Mouse (Mus musculus) liver, embryonic 15.5 days (tissue): Measurements from ENCODE around the gene Ndufs2. TPM values are rescaled to one million over a fixed set of nuclear protein-coding genes. Genes with fewer than 3 reads are reported as not detected.

Source experiments
- ATAC-seq: fragments of 200-750 bp; cut with Nextera tagmentation; 2 replicates; pipeline ENCODE4 v1.8.0; 2017; ENCODE audit warnings: moderate number of reproducible peaks, mild to moderate bottlenecking, moderate library complexity; ENCODE audit not compliant: insufficient read depth
- H3K27ac ChIP-seq: fragments of 300-500 bp; sonication (generic); replicated peaks from 2 replicates; pipeline ENCODE4 v1.5.1; 2015; ENCODE audit warnings: mild to moderate bottlenecking, inconsistent platforms
- H3K27me3 ChIP-seq: fragments of 300-500 bp; sonication (generic); 2 replicates; pipeline ENCODE4 v1.6.1; 2015; ENCODE audit warnings: mild to moderate bottlenecking, inconsistent platforms
- H3K36me3 ChIP-seq: fragments of 300-500 bp; sonication (generic); replicated peaks from 2 replicates; pipeline ENCODE4 v1.6.1; 2015; ENCODE audit warnings: moderate library complexity, mild to moderate bottlenecking, inconsistent platforms
- H3K4me1 ChIP-seq: fragments of 300-500 bp; sonication (generic); replicated peaks from 2 replicates; pipeline ENCODE4 v1.6.1; 2015; ENCODE audit warnings: inconsistent platforms
- H3K4me2 ChIP-seq: fragments of 300-500 bp; sonication (generic); 2 replicates; pipeline ENCODE4 v1.6.1; 2015; ENCODE audit warnings: moderate library complexity, mild to moderate bottlenecking, inconsistent platforms
- H3K4me3 ChIP-seq: fragments of 300-500 bp; sonication (generic); replicated peaks from 2 replicates; pipeline ENCODE4 v1.5.1; 2015; ENCODE audit warnings: mild to moderate bottlenecking, inconsistent platforms
- H3K9ac ChIP-seq: fragments of 300-500 bp; sonication (generic); 2 replicates; pipeline ENCODE4 v1.6.1; 2015; ENCODE audit warnings: moderate library complexity, mild to moderate bottlenecking, inconsistent platforms
- H3K9me3 ChIP-seq: fragments of 300-500 bp; sonication (generic); replicated peaks from 2 replicates; pipeline ENCODE4 v1.6.1; 2016; ENCODE audit warnings: inconsistent platforms
- WGBS: fragments of 180-500 bp; shearing (Covaris S2); methylation state at CpG from one replicate; pipeline ENCODE4 v1.1.7; 2015; ENCODE audit warnings: mixed read lengths; ENCODE audit not compliant: insufficient replicate concordance; 5-methylcytosine and 5-hydroxymethylcytosine counted together
- polyA plus RNA-seq: library from polyadenylated mRNA; unstranded; fragments of >200 nt; fragmentation: Nextera tagmentation; extraction: Ambion mirVana; gene quantifications from 2 replicates; pipeline ENCODE4 v1.2.1, GENCODE M21; 2015

Gene Ndufs2
- polyA plus RNA-seq, 1 experiment from 2014 or later: 137 TPM

GRCm38 (mm10) chr1:171213801-171214496, 37.2 kb downstream of the Ndufs2 start, which contains the start of gene Nr1i3:
Nr1i3 (plus strand) TSS chr1:171213970.
- H3K27me3 ChIP-seq: peaks cover 23% of the 10 kb centered on the region
- no peak within 1 kb of the TSS for H3K4me3 ChIP-seq
- ATAC-seq: no peak
- H3K9me3 ChIP-seq: no peaks in the 10 kb centered on the region
- WGBS: 65% methylated on average over 10 of the region's 10 CpGs
- H3K9ac ChIP-seq: no peak within 1 kb of the TSS
- H3K4me1 ChIP-seq: peaks cover 16% of the 10 kb centered on the region; the same call in 1 of the 2 replicates
- H3K4me2 ChIP-seq: no peak within 1 kb of the TSS
- H3K36me3 ChIP-seq: peaks cover 10% of the 10 kb centered on the region
- H3K27ac ChIP-seq: no peak within 1 kb of the TSS; the same call in 1 of the 2 replicates

GRCm38 (mm10) chr1:171212854-171213253, 38.3 kb downstream of the Ndufs2 start:
- peak; percentile 53 for ATAC-seq
- Histone ChIP-seq H3K27ac (no peak overlapping the region; the same call in 1 of the 2 replicates), H3K9ac (no peak overlapping the region), H3K4me2 (no peak overlapping the region), H3K4me3 (no peak overlapping the region), H3K9me3 (no peaks in the 10 kb centered on the region), H3K27me3 (peaks cover 23% of the 10 kb centered on the region), H3K4me1 (peaks cover 16% of the 10 kb centered on the region; the same call in 1 of the 2 replicates), H3K36me3 (0 out of 2 replicates have a peak, but pooled peaks cover 2% of the 10 kb centered on the region)
- WGBS: 40% methylated on average over 3 of the region's 3 CpGs

- 4% methylated on average over 4 of the region's 4 CpGs for WGBS
- Histone ChIP-seq H3K36me3 (no peaks in the 10 kb centered on the region), H3K9ac (no peak overlapping the region), H3K9me3 (no peaks in the 10 kb centered on the region), H3K4me3 (no peak overlapping the region), H3K4me2 (no peak overlapping the region), H3K27me3 (peaks cover 22% of the 10 kb centered on the region), H3K27ac (no peak overlapping the region), H3K4me1 (peaks cover 6% of the 10 kb centered on the region; the same call in 1 of the 2 replicates)
- no peak for ATAC-seq
Measured at GRCm38 (mm10) chr1:171209409-171209808, 41.8 kb downstream of the Ndufs2 start.

DNA sequence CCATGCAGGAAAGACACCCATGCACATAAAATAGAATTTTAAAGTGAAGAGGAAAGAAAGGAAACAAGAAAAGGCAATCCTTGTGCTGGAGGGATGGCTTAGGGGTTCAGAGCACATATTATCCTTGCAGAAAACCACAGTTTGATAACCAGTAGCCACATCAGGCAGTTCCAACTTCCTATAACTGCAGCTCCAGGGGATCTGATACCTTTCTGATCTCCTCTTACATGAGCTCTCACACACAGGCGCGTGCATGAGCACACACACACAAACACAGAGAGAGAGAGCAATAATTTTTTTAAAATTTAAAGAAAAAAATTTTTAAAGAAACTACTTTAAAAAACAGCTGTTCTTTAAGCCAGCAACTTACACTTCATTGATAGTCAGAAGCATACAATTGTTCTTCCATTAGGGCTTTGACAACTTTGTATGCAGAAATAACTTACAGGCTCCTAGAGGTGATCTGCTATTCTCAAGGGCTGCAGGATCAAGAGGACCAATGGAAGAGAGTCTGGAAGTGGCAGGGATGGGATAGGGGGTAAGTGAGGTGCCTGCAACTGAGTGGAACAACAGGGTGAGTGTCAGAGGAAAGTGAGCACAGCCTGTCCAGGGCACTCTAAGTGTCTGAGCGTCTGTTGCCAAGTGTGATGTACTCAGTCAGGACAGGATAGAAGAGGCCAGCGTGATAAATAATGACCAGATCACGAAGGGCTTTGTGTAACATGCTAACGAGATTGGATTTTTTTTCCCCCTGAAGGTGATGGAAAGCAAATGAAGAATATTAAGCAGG, 45.3 kb downstream of the Ndufs2 start:
- Histone ChIP-seq H3K36me3 (no peaks in the 10 kb centered on the region), H3K4me2 (no peak overlapping the region), H3K27me3 (peaks cover 12% of the 10 kb centered on the region; the same call in 1 of the 2 replicates), H3K27ac (no peak overlapping the region), H3K9me3 (no peaks in the 10 kb centered on the region), H3K4me3 (no peak overlapping the region), H3K9ac (no peak overlapping the region), H3K4me1 (no peaks in the 10 kb centered on the region)
- WGBS: 46% methylated on average over 6 of the region's 6 CpGs
- no peak for ATAC-seq

DNA sequence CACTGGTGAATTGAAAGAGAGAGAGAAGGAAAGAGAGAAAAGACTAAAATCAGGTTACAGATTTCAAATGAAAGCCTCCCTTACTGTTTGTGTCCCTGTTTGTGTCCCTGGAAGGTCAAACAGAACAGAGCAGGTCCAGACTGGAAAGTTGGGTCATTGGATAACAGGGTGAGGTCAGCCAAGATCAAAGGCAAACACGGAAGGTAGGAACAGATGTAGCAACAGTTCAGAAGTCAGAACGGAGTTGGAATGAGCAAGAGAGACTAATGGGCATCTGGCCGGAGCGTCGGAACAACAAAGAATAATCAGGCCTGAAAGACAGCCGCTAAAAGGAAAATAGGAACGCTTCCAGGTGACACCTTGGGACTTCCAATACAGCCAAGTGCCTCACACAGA, 46.9 kb downstream of the Ndufs2 start:
- WGBS: 60% methylated on average over 7 of the region's 7 CpGs
- H3K27me3 ChIP-seq: peaks cover 1% of the 10 kb centered on the region

DNA sequence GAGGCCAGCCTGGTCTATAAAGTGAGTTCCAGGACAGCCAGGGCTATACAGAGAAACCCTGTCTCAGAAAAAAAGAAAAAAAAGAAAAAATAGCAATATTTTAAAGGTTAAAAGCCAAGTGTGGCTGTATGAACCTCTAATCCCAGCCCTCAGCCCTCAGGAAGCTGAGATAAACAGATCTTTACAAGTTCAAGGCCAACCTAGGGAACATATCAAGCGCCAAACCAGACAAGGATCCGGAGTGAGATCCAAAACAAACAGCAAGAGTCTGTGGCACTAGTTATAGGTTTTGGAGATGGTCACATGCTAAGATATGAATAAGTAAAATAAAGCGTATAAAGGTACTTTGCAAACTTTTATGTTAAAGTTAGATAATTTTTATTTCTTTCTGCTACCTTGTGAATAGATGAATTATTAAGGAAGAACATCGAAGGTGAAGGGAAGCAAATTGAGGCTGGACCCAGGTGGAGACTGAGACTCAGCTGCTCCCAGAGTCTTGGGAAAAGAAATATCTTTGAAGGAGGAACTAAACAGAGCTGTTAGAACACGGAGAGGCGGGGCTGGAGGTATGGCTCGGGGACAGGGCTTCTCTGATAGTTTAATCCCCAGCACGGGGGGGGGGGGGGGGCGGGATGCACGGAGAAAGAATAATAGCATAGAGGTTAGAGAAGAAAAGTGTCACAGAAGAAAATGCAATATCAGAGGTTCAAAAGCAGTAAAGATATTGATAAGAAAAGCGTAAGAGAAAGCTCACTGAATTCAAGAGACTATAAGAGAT, 47.5 kb downstream of the Ndufs2 start:
- peak; percentile 41 for ATAC-seq
- peak overlapping the region; percentile 59 for H3K27ac ChIP-seq
- H3K4me3 ChIP-seq: no peak overlapping the region
- no peak overlapping the region for H3K4me2 ChIP-seq
- no peak overlapping the region for H3K9ac ChIP-seq
- H3K27me3 ChIP-seq: peaks cover 7% of the 10 kb centered on the region
- H3K4me1 ChIP-seq: no peaks in the 10 kb centered on the region
- H3K9me3 ChIP-seq: no peaks in the 10 kb centered on the region
- H3K36me3 ChIP-seq: no peaks in the 10 kb centered on the region
- 34% methylated on average over 10 of the region's 11 CpGs for WGBS

More for the DNA sequence above, 46.9 kb downstream of the Ndufs2 start:
- H3K4me1 ChIP-seq: no peaks in the 10 kb centered on the region
- peak overlapping the region; percentile 59; the same call in 1 of the 2 replicates for H3K27ac ChIP-seq
- no peak overlapping the region for H3K4me3 ChIP-seq
- ATAC-seq: peak; percentile 85
- H3K9me3 ChIP-seq: no peaks in the 10 kb centered on the region
- H3K36me3 ChIP-seq: no peaks in the 10 kb centered on the region
- H3K4me2 ChIP-seq: no peak overlapping the region
- no peak overlapping the region for H3K9ac ChIP-seq

DNA sequence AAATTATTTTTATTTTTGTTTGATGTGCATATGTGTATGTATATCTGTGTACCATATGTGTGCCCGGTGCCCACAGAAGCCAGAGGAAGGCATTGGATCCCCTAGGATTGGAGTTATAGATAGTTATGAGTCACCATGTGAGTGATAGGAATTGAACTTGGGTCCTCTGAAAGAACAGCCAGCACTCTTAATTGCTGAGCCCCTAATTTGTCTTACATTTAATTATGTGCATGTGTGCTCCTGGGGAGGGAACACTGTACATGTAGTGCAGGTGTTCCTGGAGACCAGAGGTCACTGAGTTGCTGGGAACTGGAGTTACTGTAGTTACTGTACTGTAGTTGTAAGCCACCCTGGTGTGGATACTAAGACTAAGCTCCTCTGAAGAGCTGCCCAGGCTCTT, 50.4 kb downstream of the Ndufs2 start:
- Histone ChIP-seq H3K4me2 (no peak overlapping the region), H3K4me1 (peaks cover 4% of the 10 kb centered on the region; the same call in 1 of the 2 replicates), H3K27me3 (peaks cover 35% of the 10 kb centered on the region), H3K9me3 (no peaks in the 10 kb centered on the region), H3K36me3 (no peaks in the 10 kb centered on the region), H3K4me3 (no peak overlapping the region), H3K9ac (no peak overlapping the region), H3K27ac (no peak overlapping the region)
- WGBS: 70% methylated on average over 1 of the region's 1 CpGs
- no peak for ATAC-seq

GRCm38 (mm10) chr1:171199532-171199931, 51.7 kb downstream of the Ndufs2 start:
- Histone ChIP-seq H3K4me1 (peaks cover 7% of the 10 kb centered on the region; the same call in 1 of the 2 replicates), H3K27me3 (peaks cover 48% of the 10 kb centered on the region), H3K9ac (no peak overlapping the region), H3K9me3 (no peaks in the 10 kb centered on the region), H3K36me3 (no peaks in the 10 kb centered on the region), H3K27ac (no peak overlapping the region), H3K4me2 (no peak overlapping the region), H3K4me3 (no peak overlapping the region)
- no peak for ATAC-seq
- 20% methylated on average over 1 of the region's 1 CpGs for WGBS

DNA sequence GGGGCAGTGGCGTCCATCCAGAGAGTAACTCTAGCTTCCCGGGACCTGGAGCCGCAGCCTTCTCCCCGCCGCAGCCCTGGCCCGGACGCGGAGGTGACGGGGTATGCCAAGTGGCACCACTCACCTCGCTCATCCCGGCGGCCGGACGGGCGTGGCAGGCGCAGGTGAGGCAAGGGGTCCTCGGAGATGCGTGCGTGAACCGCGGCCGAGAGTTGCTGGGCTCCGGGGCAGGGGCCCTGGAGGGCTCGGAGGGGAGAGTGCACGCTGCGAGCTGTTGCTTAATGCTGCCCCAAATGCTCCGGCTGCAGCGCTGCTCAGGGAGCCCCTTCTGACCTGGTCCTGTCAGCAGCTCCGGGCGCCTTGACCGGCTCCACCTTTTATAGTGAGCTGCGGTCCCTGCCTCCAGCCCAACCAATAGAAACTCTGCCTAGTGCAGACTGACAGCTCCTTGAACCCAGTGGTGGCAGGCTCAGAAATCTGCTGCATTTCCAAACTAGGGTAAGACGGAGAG, 55.2 kb downstream of the Ndufs2 start, which contains the start of gene Pcp4l1:
Pcp4l1 (minus strand) TSS at position 382 of the 511 bp plus-strand sequence.
- no peaks in the 10 kb centered on the region for H3K9me3 ChIP-seq
- peaks cover 84% of the 10 kb centered on the region for H3K27me3 ChIP-seq
- WGBS: 1% methylated on average over 33 of the region's 33 CpGs

DNA sequence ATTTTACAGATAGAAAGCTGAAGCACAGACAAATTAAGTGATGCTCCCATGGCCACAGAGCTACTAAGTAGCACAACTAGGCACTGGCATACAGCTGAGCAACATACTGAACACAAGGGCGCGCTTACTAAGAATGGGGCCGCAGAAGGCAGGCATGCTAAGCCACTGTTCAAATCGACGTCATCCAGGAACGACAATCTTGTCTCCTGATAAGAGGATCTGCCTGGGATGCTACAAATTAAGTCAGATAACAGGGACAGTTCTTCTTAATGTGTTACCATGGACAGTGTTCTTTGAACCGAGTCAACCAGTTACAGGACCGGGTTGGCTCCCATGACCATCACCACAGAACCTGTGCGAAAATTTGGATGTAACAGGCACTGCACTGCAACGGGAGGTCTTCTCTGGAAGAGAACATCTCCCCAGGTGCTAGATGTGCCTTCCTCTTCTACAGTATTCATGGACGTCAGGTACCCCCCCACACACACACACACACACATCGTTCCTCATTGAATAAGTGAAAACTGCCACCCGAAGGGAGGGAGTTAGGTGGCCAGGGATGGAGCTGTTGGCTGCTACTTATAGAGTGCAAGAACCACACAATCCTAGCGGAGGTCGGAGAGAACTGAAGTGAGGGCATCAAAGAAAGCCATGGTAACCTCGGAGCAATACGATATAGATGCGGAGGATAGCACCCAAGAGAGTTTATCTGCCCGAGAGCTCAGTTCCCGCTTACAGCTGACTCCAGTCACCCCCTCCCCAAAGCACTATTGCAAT, 56.0 kb downstream of the Ndufs2 start:
- Histone ChIP-seq H3K36me3 (no peaks in the 10 kb centered on the region), H3K4me3 (peak overlapping the region; percentile 48), H3K27ac (no peak overlapping the region), H3K4me2 (peak overlapping the region; percentile 72), H3K9ac (no peak overlapping the region), H3K4me1 (peaks cover 7% of the 10 kb centered on the region; the same call in 1 of the 2 replicates), H3K9me3 (no peaks in the 10 kb centered on the region), H3K27me3 (peaks cover 89% of the 10 kb centered on the region)
- no peak for ATAC-seq
- 6% methylated on average over 20 of the region's 20 CpGs for WGBS

More for the DNA sequence above, 55.2 kb downstream of the Ndufs2 start, which contains the start of gene Pcp4l1:
- peak within 1 kb of the TSS; percentile 72 for H3K4me2 ChIP-seq
- ATAC-seq: peak; percentile 51; the same call in 1 of the 2 replicates
- H3K36me3 ChIP-seq: no peaks in the 10 kb centered on the region
- H3K4me1 ChIP-seq: peaks cover 7% of the 10 kb centered on the region; the same call in 1 of the 2 replicates
- H3K27ac ChIP-seq: no peak within 1 kb of the TSS
- no peak within 1 kb of the TSS for H3K9ac ChIP-seq
- peak within 1 kb of the TSS; percentile 48 for H3K4me3 ChIP-seq
